Mouse (Mus musculus) adrenal gland, postnatal 36 days (tissue): ENCODE results near the gene Spred2. TPM values are rescaled to one million over a fixed set of nuclear protein-coding genes. Genes with fewer than 3 reads are reported as not detected.
A peak's percentile ranks its signal among the peaks of the same experiment; 100 is the strongest.

Experiments
- DNase-seq, 2 experiments: peaks; one replicate each; pipeline ENCODE4 v3.0.0; 2021; ENCODE audit warnings: mixed read lengths in 1 of 2
- long read RNA-seq, 2 experiments: library from polyadenylated mRNA; stranded (forward); transcript quantifications; one replicate each; pipeline ENCODE4 v2.0.0; 2021; ENCODE audit warnings: borderline sequencing depth in 2 of 2
- total RNA-seq, 2 experiments: library from RNA; stranded (reverse); gene quantifications; 2 replicates each; pipeline ENCODE4 v1.2.3; 2021

Spred2 gene
- 10 to 100 TPM; 32.0 to 38.0 TPM for total RNA-seq
- long read RNA-seq, experiment 1, partial matches to known transcripts = 0 of 4 reads
- long read RNA-seq, experiment 1, other reads (novel, unspliced or antisense) = 4 of 4 reads
- long read RNA-seq, experiment 2, partial matches to known transcripts = 0 of 4 reads
- long read RNA-seq, experiment 2, other reads (novel, unspliced or antisense) = 4 of 4 reads

- peak; percentile 91 for DNase-seq
Measured at GRCm38 (mm10) chr11:19923888-19924756, at the start of gene Spred2. TSS of gene Spred2 (plus strand) at chr11:19924375.

GRCm38 (mm10) chr11:19875551-19875950 is 48.6 kb upstream of the Spred2 start:
- DNase-seq = no peak

DNA sequence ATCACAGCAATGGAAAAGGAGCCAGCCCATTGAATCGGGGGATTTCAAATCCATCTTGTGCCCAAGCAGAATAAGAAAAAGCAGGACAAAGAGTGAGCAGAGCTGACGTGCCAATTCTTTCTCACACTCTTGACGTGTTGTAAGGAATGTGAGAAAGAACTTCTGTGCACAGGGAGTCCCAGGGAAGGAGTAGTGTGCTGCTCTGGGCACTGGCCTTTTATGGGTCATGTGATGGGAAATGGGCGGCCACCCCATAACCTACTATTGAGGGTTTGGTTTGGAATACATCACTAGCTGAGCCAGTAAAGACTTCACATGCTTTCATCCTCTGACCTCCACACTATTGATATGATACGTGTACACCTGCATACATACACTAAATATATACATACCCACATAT is 48.2 kb upstream of the Spred2 start:
- DNase-seq = no peak

DNA sequence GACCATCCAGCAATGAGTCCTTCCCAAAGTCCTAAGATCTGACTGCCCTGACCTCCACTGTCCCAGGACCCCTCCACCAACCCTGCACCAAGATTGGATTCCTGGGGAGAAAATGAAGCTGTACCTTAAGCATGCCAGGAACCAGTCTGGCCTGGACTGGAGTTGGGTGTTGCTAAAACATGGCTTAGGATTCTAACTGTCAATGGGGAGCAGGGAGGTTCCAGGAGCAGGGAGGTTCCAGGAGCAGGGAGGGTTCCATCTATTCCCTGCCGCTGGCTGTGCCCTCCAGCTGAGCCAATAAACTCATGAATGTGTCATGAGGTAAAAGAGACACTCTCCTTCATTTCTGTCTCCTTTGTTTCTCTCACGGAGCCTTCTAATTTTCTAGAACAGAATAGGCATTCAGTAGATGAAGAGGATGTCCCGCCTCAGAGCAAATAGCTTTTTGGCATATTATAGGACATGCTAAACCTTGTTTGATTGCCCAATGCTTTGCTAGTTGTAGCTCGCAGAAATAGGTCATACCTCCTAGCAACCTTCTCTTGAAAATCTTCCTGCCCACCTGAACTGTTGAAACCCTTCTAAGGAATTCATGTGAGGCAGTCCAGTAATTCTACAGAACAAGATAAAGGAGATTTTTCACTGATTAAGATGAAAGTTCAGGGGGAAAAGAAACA is 46.8 kb upstream of the Spred2 start:
- no peak for DNase-seq

DNA sequence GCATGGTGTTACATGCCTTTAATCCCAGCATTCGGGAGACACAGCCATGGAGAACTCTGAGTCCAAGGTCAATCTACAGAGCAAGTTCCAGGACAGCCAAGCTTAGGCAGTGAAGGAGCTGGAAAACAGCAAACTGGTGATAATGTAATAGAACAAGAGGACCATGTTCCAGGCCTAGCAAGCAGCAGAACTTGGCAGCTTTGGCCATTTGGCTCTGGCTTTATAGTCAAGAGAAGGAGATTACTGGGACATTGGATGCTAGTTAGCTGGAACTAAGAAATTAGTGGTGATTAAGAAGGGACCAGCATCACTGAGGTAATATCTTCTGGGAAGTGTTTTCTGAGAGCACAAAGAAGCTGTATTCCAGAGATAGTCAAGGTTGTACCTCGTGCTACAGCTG is 42.8 kb upstream of the Spred2 start:
- DNase-seq = no peak

GRCm38 (mm10) chr11:19890700-19891406 is 33.3 kb upstream of the Spred2 start:
- no peak for DNase-seq

DNA sequence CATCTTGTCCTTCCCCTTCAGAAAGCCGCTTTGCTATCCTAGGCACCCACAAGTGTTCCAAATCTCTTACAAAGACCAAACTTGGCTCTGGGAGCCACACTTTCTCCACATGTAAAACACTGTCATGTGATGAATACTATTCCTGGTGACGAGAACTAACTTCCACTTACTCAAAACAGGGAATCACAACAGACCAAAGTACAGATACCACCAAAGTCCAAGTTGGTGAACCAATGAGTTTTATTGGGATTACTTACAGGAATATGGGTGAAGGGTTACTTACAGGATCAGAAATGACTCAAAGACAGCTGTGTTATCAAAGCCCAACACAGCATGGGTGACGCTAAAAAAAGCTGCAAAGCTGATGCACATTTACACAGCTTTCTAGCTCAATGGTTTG is 30.9 kb upstream of the Spred2 start:
- DNase-seq = no peak

DNA sequence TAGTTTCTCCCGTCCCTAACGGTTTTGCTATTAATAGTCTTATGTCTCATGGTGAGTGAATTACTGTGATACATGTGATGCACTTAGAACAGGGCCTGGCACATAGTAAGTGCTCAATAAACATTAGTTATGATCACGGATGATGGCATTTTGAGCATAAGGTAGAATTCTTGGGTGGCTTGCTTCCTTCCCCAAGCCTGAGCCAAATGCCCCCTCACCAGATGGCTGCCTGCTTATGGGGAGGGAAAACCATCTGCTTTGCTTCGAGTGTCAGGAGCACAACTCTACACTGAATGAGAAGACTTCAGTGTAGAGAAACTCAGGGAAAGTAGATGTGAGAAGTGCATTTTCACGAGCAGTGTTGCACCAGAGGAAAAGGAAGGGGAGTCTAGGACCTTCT is 24.6 kb upstream of the Spred2 start:
- no peak for DNase-seq

DNA sequence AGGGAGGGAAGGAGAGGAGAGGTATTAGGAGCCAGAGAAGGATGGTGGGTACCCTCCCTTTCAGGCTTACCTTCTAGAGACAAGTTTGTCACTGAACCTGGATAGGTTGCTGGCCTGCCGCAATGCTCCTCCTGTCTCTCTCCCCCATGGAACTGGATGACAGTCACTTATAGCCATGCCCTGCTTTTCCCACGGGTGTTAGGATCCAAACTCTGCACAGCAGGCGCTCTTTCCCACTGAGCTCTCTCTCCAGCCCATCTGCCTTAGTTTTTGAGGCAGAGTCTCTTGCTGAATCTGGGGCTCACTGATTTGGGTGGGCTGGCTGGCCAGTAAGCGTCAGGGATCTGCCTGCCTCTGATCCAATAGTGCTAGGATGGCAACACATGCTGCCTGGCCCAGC is 23.5 kb upstream of the Spred2 start:
- DNase-seq = no peak

GRCm38 (mm10) chr11:19911216-19911615 is 13.0 kb upstream of the Spred2 start:
- DNase-seq = no peak

DNA sequence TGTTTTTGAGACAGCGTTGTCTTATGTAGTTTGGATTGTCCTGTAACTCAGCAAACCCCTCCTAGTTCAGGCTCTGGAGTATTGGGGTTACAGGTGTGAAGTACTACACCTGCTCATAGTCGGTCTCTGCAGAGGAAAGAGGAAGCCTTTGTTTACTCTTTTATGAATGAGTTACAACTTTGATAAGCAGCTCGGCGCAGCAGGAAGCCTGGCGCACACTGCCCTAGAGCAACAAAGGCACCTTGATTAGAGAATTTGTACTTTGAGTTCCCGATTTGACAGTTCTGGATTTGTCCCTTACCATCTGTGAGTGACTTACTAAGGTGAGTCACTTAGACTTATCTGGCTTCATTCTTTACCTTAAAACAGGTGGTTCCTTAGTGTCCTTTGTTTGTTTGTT is 12.0 kb upstream of the Spred2 start:
- no peak for DNase-seq

- no peak for DNase-seq
Measured at GRCm38 (mm10) chr11:19912661-19913060, 11.5 kb upstream of the Spred2 start.

GRCm38 (mm10) chr11:19913761-19914160 is 10.4 kb upstream of the Spred2 start:
- peak; percentile 65 to 71 for DNase-seq

DNA sequence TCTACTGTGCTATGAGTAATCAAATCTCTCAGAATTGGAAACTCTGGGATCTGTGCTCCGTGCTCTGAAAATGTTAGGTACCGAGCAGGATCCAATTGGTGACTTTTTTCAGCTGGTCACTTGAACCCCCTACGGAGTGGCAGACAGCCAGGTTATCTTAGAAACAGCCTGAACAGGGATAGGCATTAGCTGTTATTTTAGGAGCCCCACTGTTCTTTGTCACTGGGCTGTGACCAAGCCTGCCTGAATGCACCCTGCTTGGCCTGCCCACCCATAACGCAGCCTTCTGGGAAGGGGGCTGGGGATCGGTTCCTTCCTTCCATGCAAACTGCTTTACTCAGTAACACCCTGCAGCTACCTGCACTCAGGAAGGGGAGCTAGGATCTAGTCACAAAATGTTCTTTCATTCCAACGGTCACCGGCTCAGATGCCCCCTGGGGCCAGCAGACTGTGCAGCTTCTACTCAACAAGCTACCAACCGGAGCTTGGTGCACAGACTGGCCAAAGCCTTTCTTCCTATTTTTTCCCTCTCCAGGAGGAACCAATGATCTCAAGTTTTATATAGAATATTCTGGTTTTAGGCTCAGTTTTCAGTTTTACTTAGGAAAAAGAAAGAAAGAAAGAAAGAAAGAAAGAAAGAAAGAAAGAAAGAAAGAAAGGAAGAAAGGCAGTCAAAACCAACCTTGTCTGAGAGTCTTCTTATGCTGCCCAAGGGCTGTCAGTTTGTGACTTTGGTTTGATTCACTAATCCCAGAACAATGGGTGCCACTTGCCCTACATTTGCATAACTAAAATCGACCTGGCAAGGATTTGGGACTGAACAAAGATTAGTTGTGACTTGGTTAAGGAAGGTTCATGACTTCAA is 6.6 kb upstream of the Spred2 start:
- no peak for DNase-seq

DNA sequence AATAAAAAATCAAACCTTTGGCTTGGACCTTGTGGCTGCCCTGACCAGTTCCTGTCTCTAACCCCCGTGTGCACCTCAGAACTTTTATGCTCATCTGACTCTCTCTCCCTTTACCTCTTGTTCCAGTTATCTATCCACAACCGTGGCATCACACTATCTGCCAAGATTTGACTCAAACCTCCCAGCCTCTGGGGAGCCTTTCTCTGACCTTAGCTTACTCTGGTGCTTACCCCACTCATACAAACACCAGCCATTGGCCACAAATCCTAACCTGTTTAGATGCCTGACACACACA is 6.0 kb upstream of the Spred2 start:
- no peak for DNase-seq

- peak; percentile 39 to 66 for DNase-seq
Measured at GRCm38 (mm10) chr11:19919460-19919784, 4.8 kb upstream of the Spred2 start.

- peak; percentile 89 to 92 for DNase-seq
Measured at GRCm38 (mm10) chr11:19919785-19920671, 4.1 kb upstream of the Spred2 start.

- no peak for DNase-seq
Measured at GRCm38 (mm10) chr11:19921723-19922122, 2.5 kb upstream of the Spred2 start.

- DNase-seq = no peak
Measured at GRCm38 (mm10) chr11:19922208-19922607, 2.0 kb upstream of the Spred2 start.

DNA sequence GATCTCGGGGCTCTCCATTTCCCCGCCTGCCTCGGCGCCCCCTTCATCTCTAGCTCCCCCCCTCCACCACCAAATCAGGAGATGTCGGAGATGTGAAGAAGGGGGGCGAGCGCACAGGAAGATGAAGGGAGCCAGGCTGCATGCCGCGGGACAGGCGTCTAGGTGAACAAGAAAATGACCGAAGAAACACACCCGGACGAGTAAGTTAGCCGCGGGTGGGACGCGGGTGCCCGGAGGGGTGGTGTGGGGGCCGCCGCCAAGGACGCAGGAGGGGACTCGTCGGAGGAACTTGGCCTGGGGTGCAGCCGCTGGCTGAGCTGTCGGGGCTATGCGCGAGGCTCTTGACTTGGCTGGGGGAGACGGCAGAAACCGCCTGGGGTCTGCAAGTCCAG is 578 bp downstream of the Spred2 start:
- peak; percentile 49 to 57 for DNase-seq
